Mouse (Mus musculus) brain, adult 10 weeks (tissue): Measurements from ENCODE around the gene Rab13. TPM values are rescaled to one million over a fixed set of nuclear protein-coding genes. Genes with fewer than 3 reads are reported as not detected.

Experiments
- polyA plus RNA-seq: library from polyadenylated mRNA; stranded (reverse); fragments of 350-450 nt; fragmentation: Illumina TruSeq; extraction: RNeasy Lipid Tissue Mini Kit (QIAGEN cat#74804); gene quantifications from one replicate; pipeline ENCODE4 v1.2.3, GENCODE M21; 2015; ENCODE audit warnings: low read depth, low replicate concordance

Gene Rab13
- polyA plus RNA-seq = 11.1 TPM

GRCm38 (mm10) chr3:90213377-90213866, at the start of gene Rab13, which contains the start of gene Rps27:
Gene Rab13 (plus strand): TSS chr3:90213695.
Gene Rps27 (minus strand): TSS chr3:90213651.

GRCm38 (mm10) chr3:90231507-90232333, 18.2 kb downstream of the Rab13 start, which contains the start of gene Jtb:
Gene Jtb (plus strand): TSS chr3:90231597.

GRCm38 (mm10) chr3:90242984-90243775, 29.7 kb downstream of the Rab13 start, which contains the start of gene Creb3l4:
Gene Creb3l4 (minus strand): TSS chr3:90243512.

GRCm38 (mm10) chr3:90247960-90248745, 34.7 kb downstream of the Rab13 start, which contains the start of gene Slc39a1:
Gene Slc39a1 (plus strand): TSS chr3:90248172.

DNA sequence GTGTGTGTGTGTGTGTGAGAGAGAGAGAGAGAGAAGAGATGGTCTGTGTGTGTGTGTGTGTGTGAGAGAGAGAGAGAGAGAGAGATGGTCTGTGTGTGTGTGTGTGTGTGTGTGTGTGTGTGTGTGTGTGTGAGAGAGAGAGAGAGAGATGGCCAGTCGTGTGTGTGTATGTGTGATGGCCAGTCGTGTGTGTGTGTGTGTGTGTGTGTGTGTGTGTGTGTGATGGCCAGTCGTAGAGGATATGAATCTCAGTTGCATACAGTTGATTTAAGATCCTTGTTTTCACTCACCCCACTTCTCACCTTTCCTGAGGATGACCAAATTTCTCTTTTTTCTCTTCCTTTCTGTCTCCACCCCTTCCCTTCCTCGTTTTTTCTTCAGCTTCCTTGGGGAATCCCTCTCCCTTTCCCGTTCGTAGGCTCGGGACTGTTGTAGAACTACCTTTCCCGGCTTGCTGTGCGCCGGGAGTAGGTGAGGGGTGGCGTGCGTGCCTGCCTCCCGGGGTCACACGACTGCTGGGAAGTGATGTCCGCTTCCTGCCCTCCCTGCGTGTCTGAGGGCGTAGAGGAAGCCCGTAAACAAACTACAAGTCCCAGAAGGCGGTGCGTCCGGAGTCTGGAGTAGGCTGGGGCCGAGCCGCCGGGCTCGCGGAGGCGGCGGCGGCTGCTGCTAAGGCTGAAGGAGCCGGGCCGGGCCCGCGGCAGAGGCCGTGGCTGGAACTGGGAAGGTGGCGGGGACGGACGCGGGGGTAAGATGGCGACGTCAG, 40.3 kb downstream of the Rab13 start, which contains the start of gene Crtc2:
Gene Crtc2 (plus strand): TSS at position 511 of the 766 bp plus-strand sequence.

DNA sequence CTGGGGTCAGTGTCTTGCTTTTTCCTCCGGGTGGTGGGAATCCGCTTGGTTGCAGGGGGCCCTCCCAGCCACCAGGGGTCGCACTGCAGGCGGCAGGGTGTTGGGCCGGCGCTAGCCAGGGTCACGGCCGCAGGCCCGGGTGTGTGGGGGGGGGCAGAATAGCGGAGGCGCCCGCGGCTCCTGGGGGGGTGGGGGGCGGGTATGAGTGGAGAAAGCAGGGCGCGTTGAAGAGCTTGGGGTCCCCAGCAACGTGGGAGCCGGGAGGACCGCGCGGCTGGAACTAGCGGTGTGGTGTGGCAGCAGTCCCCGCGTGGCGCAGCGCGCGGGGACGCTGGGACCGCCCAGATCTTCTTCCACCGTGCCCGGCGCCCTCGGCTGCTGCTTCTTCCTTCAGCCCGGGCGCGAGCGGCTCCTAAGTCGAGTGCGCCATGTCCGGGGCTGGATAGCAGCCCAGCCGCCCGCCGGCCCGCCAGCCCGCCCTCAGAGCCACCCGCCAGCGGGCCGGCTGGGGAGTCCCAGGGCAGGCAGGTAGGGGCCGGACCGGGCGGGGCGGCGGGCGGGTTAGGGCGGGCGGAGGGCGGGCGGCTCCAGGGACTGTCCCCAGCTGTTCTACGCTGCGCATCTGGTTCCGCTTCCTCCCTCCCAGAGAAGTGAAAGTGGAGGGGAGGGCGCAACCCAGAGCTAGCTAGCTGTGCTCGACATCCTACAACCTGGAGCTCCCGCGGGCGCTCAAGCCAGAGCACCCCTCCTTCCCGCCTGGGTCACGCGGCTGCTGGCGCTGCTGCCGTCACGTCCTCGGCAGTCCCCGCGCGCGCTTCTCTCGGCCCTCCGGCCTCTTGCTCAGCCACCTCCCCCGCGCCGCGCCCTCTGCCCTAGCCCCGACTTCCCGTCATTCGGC, 51.8 kb downstream of the Rab13 start, which contains the start of gene Dennd4b:
Gene Dennd4b (plus strand): TSS at position 152 of the 898 bp plus-strand sequence.

Other genes starting within 250 kb of the Rab13 start
- gene Hax1, start 214.9 kb upstream of the Rab13 start, polyA plus RNA-seq = 125 TPM
- gene 4933434E20Rik, start 162.1 kb upstream of the Rab13 start, polyA plus RNA-seq = 126 TPM
- 73.2 TPM for gene Ubap2l, start 161.1 kb upstream of the Rab13 start, polyA plus RNA-seq
- gene Tpm3, start 141.0 kb upstream of the Rab13 start, polyA plus RNA-seq = 200 TPM
- gene Nup210l, start 109.6 kb upstream of the Rab13 start, polyA plus RNA-seq = 0.12 TPM
- gene Rps27, start within 50 bp of the Rab13 start, polyA plus RNA-seq = 2,748 TPM
- gene Jtb, start 17.9 kb downstream of the Rab13 start, polyA plus RNA-seq = 74.3 TPM
- 0.43 TPM for gene Creb3l4, start 29.8 kb downstream of the Rab13 start, polyA plus RNA-seq
- gene Slc39a1, start 34.5 kb downstream of the Rab13 start, polyA plus RNA-seq = 38.5 TPM
- gene Crtc2, start 40.5 kb downstream of the Rab13 start, polyA plus RNA-seq = 26.1 TPM
- gene Dennd4b, start 51.5 kb downstream of the Rab13 start, polyA plus RNA-seq = 19.6 TPM
- 30.8 TPM for gene Gatad2b, start 79.5 kb downstream of the Rab13 start, polyA plus RNA-seq
- 5.1 TPM for gene Slc27a3, start 176.2 kb downstream of the Rab13 start, polyA plus RNA-seq
- 40.2 TPM for gene Ints3, start 219.9 kb downstream of the Rab13 start, polyA plus RNA-seq